Mouse (Mus musculus): ENCODE measurements around the gene Riok2.

The Riok2 gene

GRCm38 (mm10) chr17:17405606-17406005, 31.5 kb downstream of the Riok2 start:
- no peak for DNase-seq (ENCODE audit: low read depth in 1 of 2, low spot score in 2 of 2)

GRCm38 (mm10) chr17:17408137-17408536, 34.0 kb downstream of the Riok2 start:
- no peak for DNase-seq (ENCODE audit: low read depth in 1 of 2, low spot score in 2 of 2)

GRCm38 (mm10) chr17:17408720-17409478, 34.8 kb downstream of the Riok2 start:
- DNase-seq (ENCODE audit: low read depth in 1 of 2, low spot score in 2 of 2) = no peak

- DNase-seq (ENCODE audit: low read depth in 1 of 2, low spot score in 2 of 2) = no peak
Measured at GRCm38 (mm10) chr17:17409601-17410000, 35.5 kb downstream of the Riok2 start.

GRCm38 (mm10) chr17:17411443-17411842, 37.3 kb downstream of the Riok2 start:
- DNase-seq (ENCODE audit: low read depth in 1 of 2, low spot score in 2 of 2) = no peak

GRCm38 (mm10) chr17:17412176-17412575, 38.1 kb downstream of the Riok2 start:
- DNase-seq (ENCODE audit: low read depth in 1 of 2, low spot score in 2 of 2) = no peak

- no peak for DNase-seq (ENCODE audit: low read depth in 1 of 2, low spot score in 2 of 2)
Measured at GRCm38 (mm10) chr17:17414206-17414605, 40.1 kb downstream of the Riok2 start.

GRCm38 (mm10) chr17:17424609-17425307, 50.6 kb downstream of the Riok2 start:
- DNase-seq (ENCODE audit: low read depth in 1 of 2, low spot score in 2 of 2) = no peak

- DNase-seq (ENCODE audit: low read depth in 1 of 2, low spot score in 2 of 2) = no peak
Measured at GRCm38 (mm10) chr17:17425308-17425813, 51.3 kb downstream of the Riok2 start.

GRCm38 (mm10) chr17:17425906-17426305, 51.8 kb downstream of the Riok2 start:
- no peak for DNase-seq (ENCODE audit: low read depth in 1 of 2, low spot score in 2 of 2)

GRCm38 (mm10) chr17:17428888-17429287, 54.8 kb downstream of the Riok2 start:
- no peak for DNase-seq (ENCODE audit: low read depth in 1 of 2, low spot score in 2 of 2)

GRCm38 (mm10) chr17:17433679-17434078, 59.6 kb downstream of the Riok2 start:
- no peak for DNase-seq (ENCODE audit: low read depth in 1 of 2, low spot score in 2 of 2)

- DNase-seq (ENCODE audit: low read depth in 1 of 2, low spot score in 2 of 2) = no peak
Measured at GRCm38 (mm10) chr17:17438576-17439191, 64.6 kb downstream of the Riok2 start.

GRCm38 (mm10) chr17:17441876-17442498, 67.9 kb downstream of the Riok2 start:
- no peak for DNase-seq (ENCODE audit: low read depth in 1 of 2, low spot score in 2 of 2)

GRCm38 (mm10) chr17:17444297-17444886, 70.3 kb downstream of the Riok2 start:
- no peak for DNase-seq (ENCODE audit: low read depth in 1 of 2, low spot score in 2 of 2)

Data from monocyte, adult 2 months (primary cell).